Mouse (Mus musculus) MEL (cell line): ENCODE measurements at regions not wholly inside any gene's neighbourhood (a gene's known extent, or its start where the extent isn't known, plus 50 kb on each side); places are given as distances from the start of the nearest gene placed in this dataset.

ENCODE experiments used
- CTCF ChIP-seq, 3 experiments: IDR thresholded peaks in 2 of 3; conservative IDR thresholded peaks in 1 of 3; 2 replicates each; pipeline ENCODE4 v1.5.1; 2011 to 2012; ENCODE audit warnings: low read length in 3 of 3, low read depth in 2 of 3, mild to moderate bottlenecking in 2 of 3, improper control_type of control experiment in 1 of 3, inconsistent platforms in 1 of 3, mixed read lengths in 1 of 3, moderate library complexity in 1 of 3; ENCODE audit not compliant: control insufficient read depth in 1 of 3, insufficient read depth in 1 of 3, poor library complexity in 1 of 3, severe bottlenecking in 1 of 3
- EP300 ChIP-seq, 2 experiments: IDR thresholded peaks; 2 replicates each; pipeline ENCODE4 v1.6.1; 2011; ENCODE audit warnings: improper control_type of control experiment in 2 of 2, low read length in 2 of 2, low read depth in 1 of 2, mild to moderate bottlenecking in 1 of 2
- NRF1 ChIP-seq: IDR thresholded peaks from 2 replicates; pipeline ENCODE4 v1.6.1; 2014; ENCODE audit warnings: low read depth, mild to moderate bottlenecking, inconsistent platforms, low read length, improper control_type of control experiment, moderate library complexity; ENCODE audit not compliant: poor library complexity, insufficient read depth, severe bottlenecking
- POLR2A ChIP-seq, 2 experiments: IDR thresholded peaks; 2 replicates each; pipeline ENCODE4 v1.6.1; 2011 to 2012; ENCODE audit warnings: low read length in 2 of 2, mild to moderate bottlenecking in 2 of 2, control low read depth in 1 of 2, improper control_type of control experiment in 1 of 2, low read depth in 1 of 2, moderate library complexity in 1 of 2; ENCODE audit not compliant: control insufficient read depth in 1 of 2, insufficient read depth in 1 of 2, poor library complexity in 1 of 2
- POLR2AphosphoS2 ChIP-seq: IDR thresholded peaks from 2 replicates; pipeline ENCODE4 v1.6.1; 2011; ENCODE audit warnings: low read length, improper control_type of control experiment
- TAL1 ChIP-seq: IDR thresholded peaks from 2 replicates; pipeline ENCODE4 v1.6.1; 2012; ENCODE audit warnings: mild to moderate bottlenecking, inconsistent platforms, low read length, moderate library complexity, mixed read lengths
- TBP ChIP-seq: IDR thresholded peaks from 2 replicates; pipeline ENCODE4 v1.8.0; 2011; ENCODE audit warnings: low read depth, low read length, improper control_type of control experiment
- USF2 ChIP-seq, 2 experiments: IDR thresholded peaks; 2 replicates each; pipeline ENCODE4 v1.6.1; 2011 to 2012; ENCODE audit warnings: improper control_type of control experiment in 2 of 2, low read length in 2 of 2, borderline replicate concordance in 1 of 2, inconsistent platforms in 1 of 2, low read depth in 1 of 2, mild to moderate bottlenecking in 1 of 2; ENCODE audit not compliant: insufficient read depth in 1 of 2
- ZKSCAN1 ChIP-seq: IDR thresholded peaks from 2 replicates; pipeline ENCODE4 v1.6.1; 2012; ENCODE audit warnings: low read depth, mild to moderate bottlenecking, inconsistent platforms, low read length, improper control_type of control experiment, moderate library complexity

DNA sequence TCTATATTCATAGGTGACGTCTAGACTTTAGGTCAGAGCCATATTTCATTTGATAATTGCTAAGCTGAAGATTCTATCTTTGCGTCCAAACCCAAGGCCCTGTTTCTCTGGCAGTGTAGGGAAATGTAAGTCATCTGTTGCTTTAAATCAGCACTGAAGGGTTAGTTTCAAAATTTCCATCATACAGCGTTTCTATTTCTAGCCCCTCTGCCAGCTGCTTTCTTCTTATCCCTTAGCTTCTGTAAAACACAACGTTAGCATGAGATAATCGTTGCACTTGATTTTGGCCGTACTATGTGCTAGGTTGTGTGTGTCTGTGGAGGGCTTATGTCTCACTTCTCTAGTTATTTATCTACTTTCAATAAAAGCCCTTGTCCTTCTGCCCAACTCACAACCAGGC, 58.7 kb upstream of the Ntrk2 start:
- no peak for TF ChIP-seq TBP
- TF ChIP-seq POLR2AphosphoS2 = no peak
- no peak for TF ChIP-seq POLR2A (IDR thresholded peaks at IDR 0.05; ENCODE audit: control insufficient read depth in 1 of 2, insufficient read depth in 1 of 2, low read depth in 1 of 2, low read length in 2 of 2, poor library complexity in 1 of 2)
- TF ChIP-seq TAL1 = no peak
- TF ChIP-seq USF2 (IDR thresholded peaks at IDR 0.05; ENCODE audit: borderline replicate concordance in 1 of 2, insufficient read depth in 1 of 2, low read depth in 1 of 2, low read length in 2 of 2) = no peak
- no peak for TF ChIP-seq EP300 (IDR thresholded peaks at IDR 0.05; ENCODE audit: low read depth in 1 of 2, low read length in 2 of 2)
- no peak for TF ChIP-seq NRF1
- TF ChIP-seq CTCF (IDR thresholded peaks at IDR 0.05 in 2 of 3, conservative IDR thresholded peaks at IDR 0.05 in 1 of 3; ENCODE audit: control insufficient read depth in 1 of 3, insufficient read depth in 1 of 3, low read depth in 2 of 3, low read length in 3 of 3, poor library complexity in 1 of 3, severe bottlenecking in 1 of 3) = no peak
- TF ChIP-seq ZKSCAN1 = no peak
